Mouse (Mus musculus): ENCODE results near the gene Eif3a. TPM values are rescaled to one million over a fixed set of nuclear protein-coding genes. Genes with fewer than 3 reads are reported as not detected.

The Eif3a gene
- polyA plus RNA-seq, 1 experiment, result 38.4 TPM

DNA sequence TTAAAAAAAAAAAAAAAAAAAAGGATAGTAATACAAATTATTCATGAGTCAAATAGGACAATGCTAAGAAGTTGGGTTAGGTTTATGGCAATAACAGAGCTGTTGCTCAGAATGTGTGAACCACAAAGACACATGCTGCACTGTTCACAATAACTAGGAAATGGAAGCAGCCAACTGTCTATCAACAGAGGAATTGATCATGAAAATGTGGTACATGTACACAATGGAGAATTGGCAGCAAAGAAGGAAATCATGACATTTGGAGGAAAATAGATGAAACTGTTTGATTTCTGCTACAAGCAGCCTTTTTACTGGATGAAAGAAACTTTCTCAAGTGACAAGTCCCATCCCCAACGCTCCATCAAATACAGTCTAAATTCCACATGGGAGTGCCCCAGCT is 58.5 kb downstream of the Eif3a start:
- no peaks in the 10 kb centered on the region for H3K9me3 ChIP-seq
- H3K36me3 ChIP-seq (replicated peaks; ENCODE audit: low read length), result no peaks in the 10 kb centered on the region
- H3K27me3 ChIP-seq (replicated peaks), result peaks cover 13% of the 10 kb centered on the region
- H3K4me3 ChIP-seq (replicated peaks), result no peak overlapping the region
- peaks cover 10% of the 10 kb centered on the region for H3K4me1 ChIP-seq
- TF ChIP-seq GATA1 (IDR thresholded peaks at IDR 0.05; ENCODE audit: borderline replicate concordance, low read length), result no peak
- TF ChIP-seq FLI1 (IDR thresholded peaks at IDR 0.05; ENCODE audit: low read length), result no peak

DNA sequence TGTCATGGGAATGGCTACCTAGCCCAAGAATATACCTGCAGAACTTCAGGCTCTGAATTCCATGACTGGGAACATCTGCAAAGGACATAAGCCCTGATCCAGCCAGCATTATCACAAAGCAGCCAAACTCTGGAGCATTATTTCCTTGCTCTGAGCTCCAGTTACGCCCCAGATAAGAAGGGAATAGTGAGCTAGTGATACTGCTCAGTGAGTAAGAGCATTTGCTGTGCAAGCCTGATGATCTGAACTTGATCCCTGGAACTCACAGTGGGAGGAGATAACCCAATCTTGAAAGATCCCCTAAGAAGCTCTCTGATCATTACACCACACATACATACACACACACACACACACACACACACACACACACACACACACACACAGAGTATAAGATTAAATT is 59.2 kb downstream of the Eif3a start:
- H3K9me3 ChIP-seq, result no peaks in the 10 kb centered on the region
- H3K27me3 ChIP-seq (replicated peaks), result peaks cover 14% of the 10 kb centered on the region
- TF ChIP-seq FLI1 (IDR thresholded peaks at IDR 0.05; ENCODE audit: low read length), result no peak
- H3K4me1 ChIP-seq, result peaks cover 10% of the 10 kb centered on the region
- no peaks in the 10 kb centered on the region for H3K36me3 ChIP-seq (replicated peaks; ENCODE audit: low read length)
- no peak overlapping the region for H3K4me3 ChIP-seq (replicated peaks)

DNA sequence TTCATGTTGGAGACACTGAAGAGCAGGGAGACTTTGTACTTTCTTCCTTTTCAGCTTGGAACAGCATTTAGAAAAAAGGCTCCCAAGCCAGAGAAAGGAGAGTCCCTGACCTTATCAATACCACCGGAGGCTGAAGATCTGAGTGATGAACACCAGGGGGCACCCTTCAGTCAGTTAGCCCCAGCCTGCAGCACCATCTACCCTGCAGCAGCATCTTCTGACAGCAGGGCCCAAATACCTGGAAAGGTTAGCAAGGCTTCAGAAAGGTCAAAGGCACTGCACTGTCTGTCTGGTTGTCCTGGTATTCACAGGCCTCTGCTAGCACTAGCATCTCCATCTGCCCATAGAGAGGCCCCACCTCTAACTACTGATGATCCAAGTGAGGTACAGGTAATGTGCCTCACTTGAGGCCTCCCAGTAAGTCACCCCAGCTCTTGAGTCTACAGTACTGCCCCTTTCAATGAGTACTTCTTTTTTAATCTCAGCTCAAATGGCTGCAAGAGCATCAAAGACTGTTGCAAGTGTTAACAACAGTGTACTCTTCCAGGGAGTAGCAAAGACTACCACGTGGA is 60.1 kb downstream of the Eif3a start:
- no peaks in the 10 kb centered on the region for H3K36me3 ChIP-seq (replicated peaks; ENCODE audit: low read length)
- no peaks in the 10 kb centered on the region for H3K9me3 ChIP-seq
- H3K4me1 ChIP-seq, result peaks cover 10% of the 10 kb centered on the region
- H3K27me3 ChIP-seq (replicated peaks), result peaks cover 18% of the 10 kb centered on the region
- TF ChIP-seq GATA1 (IDR thresholded peaks at IDR 0.05; ENCODE audit: borderline replicate concordance, low read length) (no peak), FLI1 (IDR thresholded peaks at IDR 0.05; ENCODE audit: low read length) (no peak)
- H3K4me3 ChIP-seq (replicated peaks), result no peak overlapping the region

DNA sequence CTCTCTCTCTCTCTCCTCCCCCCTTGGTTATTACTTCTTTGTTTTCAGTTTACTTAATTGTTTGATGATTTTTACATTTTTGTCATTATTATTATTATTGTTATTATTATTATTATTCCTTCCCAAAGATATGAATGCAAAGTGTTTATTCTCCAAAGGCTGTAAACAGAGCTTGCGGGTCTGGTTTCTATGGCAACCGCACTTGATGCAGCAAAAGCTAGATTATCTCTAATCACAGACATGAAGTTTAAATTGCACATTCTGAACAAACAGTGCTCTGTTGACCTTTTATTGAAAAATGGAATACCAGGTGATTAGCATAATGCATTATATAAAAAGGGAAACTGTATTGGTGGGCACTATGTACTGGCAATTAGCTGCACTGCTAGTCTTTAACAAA is 74.1 kb downstream of the Eif3a start:
- Histone ChIP-seq H3K36me3 (replicated peaks; ENCODE audit: low read length) (no peaks in the 10 kb centered on the region), H3K4me3 (replicated peaks) (no peak overlapping the region), H3K4me1 (no peaks in the 10 kb centered on the region; the same call in 1 of the 2 replicates), H3K27me3 (replicated peaks) (peaks cover 16% of the 10 kb centered on the region), H3K9me3 (no peaks in the 10 kb centered on the region)
- TF ChIP-seq FLI1 (IDR thresholded peaks at IDR 0.05; ENCODE audit: low read length) (no peak), GATA1 (IDR thresholded peaks at IDR 0.05; ENCODE audit: borderline replicate concordance, low read length) (no peak)

DNA sequence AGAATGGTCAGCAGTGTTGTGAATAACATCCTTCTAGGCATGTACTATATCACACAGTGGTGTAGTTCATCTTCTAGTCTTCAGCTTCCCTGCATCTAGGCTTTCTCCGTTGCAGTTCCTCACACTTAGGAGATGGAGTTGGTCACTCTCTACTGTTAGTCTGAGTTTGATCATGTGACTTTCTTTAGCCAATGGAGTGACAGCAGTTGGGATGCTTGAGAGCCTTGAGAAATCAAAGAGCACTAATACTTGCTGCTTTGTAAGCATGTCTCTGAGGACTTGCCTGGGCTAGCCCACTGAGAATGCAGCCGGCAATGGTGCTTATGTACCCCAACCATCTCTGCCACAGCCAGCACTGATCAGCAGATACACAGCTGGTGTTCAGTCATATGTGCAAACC is 77.9 kb downstream of the Eif3a start:
- Histone ChIP-seq H3K9me3 (no peaks in the 10 kb centered on the region), H3K4me3 (replicated peaks) (no peak overlapping the region), H3K27me3 (replicated peaks) (peaks cover 15% of the 10 kb centered on the region), H3K36me3 (replicated peaks; ENCODE audit: low read length) (no peaks in the 10 kb centered on the region), H3K4me1 (no peaks in the 10 kb centered on the region; the same call in 1 of the 2 replicates)
- no peak for TF ChIP-seq FLI1 (IDR thresholded peaks at IDR 0.05; ENCODE audit: low read length)
- no peak for TF ChIP-seq GATA1 (IDR thresholded peaks at IDR 0.05; ENCODE audit: borderline replicate concordance, low read length)

Other genes with a start within 250 kb of the Eif3a start
- 14.5 and 26.8 TPM in 2 replicates for gene Cacul1, start 209.6 kb downstream of the Eif3a start, polyA plus RNA-seq (2012; ENCODE audit: insufficient read depth, low replicate concordance)
- gene Nanos1, start 34.7 kb downstream of the Eif3a start, polyA plus RNA-seq (2012; ENCODE audit: insufficient read depth, low replicate concordance), result 0.69 and 0.83 TPM in 2 replicates
- gene Fam45a, start 20.9 kb upstream of the Eif3a start, polyA plus RNA-seq (2012; ENCODE audit: insufficient read depth, low replicate concordance), result 8.6 TPM in 1 of 2 replicates, not detected in the other
- not detected in 2 replicates for gene Sfxn4, start 70.8 kb upstream of the Eif3a start, polyA plus RNA-seq (2012; ENCODE audit: insufficient read depth, low replicate concordance)
- 7.1 and 9.4 TPM in 2 replicates for gene Prdx3, start 83.9 kb upstream of the Eif3a start, polyA plus RNA-seq (2012; ENCODE audit: insufficient read depth, low replicate concordance)
- 0.25 and 5.0 TPM in 2 replicates for gene Grk5, start 99.1 kb upstream of the Eif3a start, polyA plus RNA-seq (2012; ENCODE audit: insufficient read depth, low replicate concordance)